Mouse (Mus musculus) spleen, postnatal 0 days (tissue): ENCODE measurements around the gene Rhox4d. TPM values are rescaled to one million over a fixed set of nuclear protein-coding genes. Genes with fewer than 3 reads are reported as not detected.

Experiments
- polyA plus RNA-seq: library from polyadenylated mRNA; unstranded; fragments of >200 nt; fragmentation: Nextera tagmentation; extraction: Ambion mirVana; gene quantifications from 2 replicates; pipeline ENCODE4 v1.2.1, GENCODE M21; 2015

The Rhox4d gene
- not detected in 2 replicates for polyA plus RNA-seq

DNA sequence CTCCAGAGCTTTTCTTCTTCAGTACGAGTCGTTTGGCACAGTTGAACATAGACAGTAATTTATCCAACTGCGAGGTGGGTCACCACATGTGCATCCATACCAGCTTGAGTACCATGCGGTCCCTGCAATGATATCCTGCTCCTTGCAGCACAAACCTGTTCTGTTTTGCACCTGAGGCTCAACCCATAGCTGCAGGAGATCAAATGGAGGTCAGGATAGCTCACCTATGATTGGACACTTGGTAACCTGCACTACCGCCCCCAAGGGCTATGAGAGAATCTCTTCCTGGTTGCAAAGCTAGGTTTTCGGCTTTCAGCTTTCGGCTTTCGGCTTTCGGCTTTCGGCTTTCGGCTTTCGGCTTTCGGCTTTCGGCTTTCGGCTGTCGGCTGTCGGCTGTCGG, at the start of gene Rhox4d:
Rhox4d (plus strand) TSS at position 301 of the 400 bp plus-strand sequence.

DNA sequence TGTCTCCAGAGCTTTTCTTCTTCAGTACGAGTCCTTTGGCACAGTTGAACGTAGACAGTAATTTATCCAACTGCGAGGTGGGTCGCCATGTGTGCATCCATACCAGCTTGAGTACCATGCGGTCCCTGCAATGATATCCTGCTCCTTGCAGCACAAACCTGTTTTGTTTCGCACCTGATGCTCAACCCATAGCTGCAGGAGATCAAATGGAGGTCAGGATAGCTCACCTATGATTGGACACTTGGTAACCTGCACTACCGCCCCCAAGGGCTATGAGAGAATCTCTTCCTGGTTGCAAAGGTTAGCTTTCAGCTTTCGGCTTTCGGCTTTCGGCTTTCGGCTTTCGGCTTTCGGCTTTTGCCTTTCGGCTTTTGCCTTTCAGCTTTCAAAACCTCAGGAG, 34.1 kb upstream of the Rhox4d start, which contains the start of gene Rhox4c:
Rhox4c (plus strand) TSS at position 301 of the 400 bp plus-strand sequence.

DNA sequence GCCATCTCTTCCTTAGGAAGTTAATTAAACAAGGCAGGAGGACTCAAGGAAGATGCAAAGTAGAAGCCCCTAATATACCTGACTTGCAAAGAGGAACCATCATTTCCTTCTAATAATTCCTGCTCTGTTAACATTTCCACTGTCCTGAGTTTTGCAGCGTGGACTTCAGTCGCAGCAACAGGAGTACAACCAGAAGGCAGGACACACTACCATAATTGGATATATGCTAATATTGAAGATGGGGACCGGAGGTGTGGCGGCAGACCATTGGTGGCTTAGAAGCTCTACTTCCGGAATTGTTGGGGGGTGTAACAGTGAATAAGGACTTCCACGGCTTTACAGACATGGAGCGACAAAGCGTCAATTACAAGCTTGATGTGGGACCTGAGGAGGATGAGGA, 16.0 kb downstream of the Rhox4d start, which contains the start of gene Rhox2e:
Rhox2e (plus strand) TSS at position 301 of the 400 bp plus-strand sequence.

DNA sequence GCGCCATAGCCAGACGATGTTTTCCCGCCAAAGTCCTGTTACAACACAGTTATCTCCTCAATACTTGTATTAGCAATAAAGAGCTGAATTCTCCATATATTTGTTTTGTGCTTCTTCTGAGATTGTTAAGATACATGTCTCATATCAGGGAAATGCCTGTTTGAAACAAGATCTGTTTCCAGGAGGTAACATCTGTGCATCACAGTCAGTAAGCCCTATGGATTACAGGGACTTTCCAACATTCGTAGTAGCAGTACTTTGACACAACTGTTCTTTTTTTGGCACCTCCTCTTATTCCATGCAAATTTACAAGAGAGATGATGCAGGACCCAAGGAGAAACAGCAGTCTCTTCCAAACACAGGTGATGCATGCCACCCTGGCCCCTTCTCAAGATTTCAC, 27.6 kb downstream of the Rhox4d start, which contains the start of gene Rhox3e:
Rhox3e (plus strand) TSS at position 301 of the 400 bp plus-strand sequence.

DNA sequence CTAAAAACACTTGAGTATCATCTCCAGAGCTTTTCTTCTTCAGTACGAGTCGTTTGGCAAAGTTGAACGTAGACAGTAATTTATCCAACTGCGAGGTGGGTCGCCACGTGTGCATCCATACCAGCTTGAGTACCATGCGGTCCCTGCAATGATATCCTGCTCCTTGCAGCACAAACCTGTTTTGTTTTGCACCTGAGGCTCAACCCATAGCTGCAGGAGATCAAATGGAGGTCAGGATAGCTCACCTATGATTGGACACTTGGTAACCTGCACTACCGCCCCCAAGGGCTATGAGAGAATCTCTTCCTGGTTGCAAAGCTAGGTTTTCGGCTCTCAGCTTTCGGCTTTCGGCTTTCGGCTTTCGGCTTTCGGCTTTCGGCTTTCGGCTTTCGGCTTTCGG, 43.0 kb downstream of the Rhox4d start, which contains the start of gene Rhox4e:
Rhox4e (plus strand) TSS at position 301 of the 400 bp plus-strand sequence.

Other genes starting within 250 kb of the Rhox4d start
- gene Rhox4a, start 249.0 kb upstream of the Rhox4d start, polyA plus RNA-seq, result not detected in 2 replicates
- gene Rhox3a2, start 134.3 kb upstream of the Rhox4d start, polyA plus RNA-seq, result not detected in 2 replicates
- gene Rhox4a2, start 123.5 kb upstream of the Rhox4d start, polyA plus RNA-seq, result not detected in 2 replicates
- not detected in 2 replicates for gene Rhox2b, start 102.3 kb upstream of the Rhox4d start, polyA plus RNA-seq
- gene Rhox4b, start 81.9 kb upstream of the Rhox4d start, polyA plus RNA-seq, result not detected in 2 replicates
- gene Rhox2c, start 60.7 kb upstream of the Rhox4d start, polyA plus RNA-seq, result not detected in 2 replicates
- gene Rhox3c, start 55.8 kb upstream of the Rhox4d start, polyA plus RNA-seq, result not detected in 2 replicates
- not detected in 2 replicates for gene Rhox4c, start 34.0 kb upstream of the Rhox4d start, polyA plus RNA-seq
- gene Rhox2d, start 20.9 kb upstream of the Rhox4d start, polyA plus RNA-seq, result not detected in 2 replicates
- gene Rhox2e, start 16.1 kb downstream of the Rhox4d start, polyA plus RNA-seq, result not detected in 2 replicates
- gene Rhox3e, start 27.7 kb downstream of the Rhox4d start, polyA plus RNA-seq, result not detected in 2 replicates
- gene Rhox4e, start 43.1 kb downstream of the Rhox4d start, polyA plus RNA-seq, result not detected in 2 replicates
- not detected in 2 replicates for gene Rhox2f, start 57.0 kb downstream of the Rhox4d start, polyA plus RNA-seq
- not detected in 2 replicates for gene Rhox3f, start 66.6 kb downstream of the Rhox4d start, polyA plus RNA-seq
- not detected in 2 replicates for gene Rhox4f, start 93.3 kb downstream of the Rhox4d start, polyA plus RNA-seq
- gene Rhox3g, start 114.3 kb downstream of the Rhox4d start, polyA plus RNA-seq, result not detected in 2 replicates
- not detected in 2 replicates for gene Rhox2g, start 129.1 kb downstream of the Rhox4d start, polyA plus RNA-seq
- not detected in 2 replicates for gene Rhox4g, start 137.0 kb downstream of the Rhox4d start, polyA plus RNA-seq
- gene Rhox3h, start 154.4 kb downstream of the Rhox4d start, polyA plus RNA-seq, result not detected in 2 replicates
- not detected in 2 replicates for gene Rhox2h, start 158.9 kb downstream of the Rhox4d start, polyA plus RNA-seq